In genomic region chr12:84285593-84285968, GRCm38 (mm10) we compare ENCODE assay signal across 7 mouse cellular contexts. TPM values are rescaled to one million over a fixed set of nuclear protein-coding genes. Genes with fewer than 3 reads are reported as not detected.
DNase-seq lines count a peak whose midpoint lies in the region; ATAC-seq and TF ChIP-seq lines count a peak whose summit lies in the region.

No protein-coding gene starts in this region.

- no peak overlapping the region for H3K27ac ChIP-seq in neural tube, embryonic 11.5 days (ENCODE audit: low read depth, low read length)
- no peak overlapping the region for H3K27ac ChIP-seq in forebrain, embryonic 11.5 days (ENCODE audit: low read depth, low read length)
- no peak overlapping the region for H3K27ac ChIP-seq in limb, embryonic 14.5 days (replicated peaks; ENCODE audit: low read depth, low read length)
- H3K27ac ChIP-seq in stomach, embryonic 14.5 days (ENCODE audit: low read length) = peak overlapping the region; percentile 36; the same call in 1 of the 2 replicates

- TF ChIP-seq POLR2A in limb, embryonic 14.5 days (IDR thresholded peaks at IDR 0.05; ENCODE audit: borderline replicate concordance, extremely low read depth, insufficient read depth, insufficient read length) = no peak

- peak overlapping the region; percentile 73 for H3K4me2 ChIP-seq in neural tube, embryonic 11.5 days (ENCODE audit: low read depth)
- peak overlapping the region; percentile 71 for H3K4me2 ChIP-seq in forebrain, embryonic 11.5 days (ENCODE audit: low read depth, low read length, severe bottlenecking)
- H3K4me2 ChIP-seq in limb, embryonic 14.5 days (replicated peaks; ENCODE audit: low read depth, low read length, severe bottlenecking) = peak overlapping the region; percentile 73
- peak overlapping the region; percentile 72 for H3K4me2 ChIP-seq in stomach, embryonic 14.5 days (replicated peaks; ENCODE audit: low read depth, low read length)

- H3K9ac ChIP-seq in neural tube, embryonic 11.5 days (ENCODE audit: low read length) = peak overlapping the region; percentile 71
- H3K9ac ChIP-seq in forebrain, embryonic 11.5 days (ENCODE audit: low read length) = peak overlapping the region; percentile 62
- H3K9ac ChIP-seq in limb, embryonic 14.5 days (ENCODE audit: low read depth, low read length, severe bottlenecking) = peak overlapping the region; percentile 58
- H3K9ac ChIP-seq in stomach, embryonic 14.5 days (replicated peaks; ENCODE audit: low read depth, low read length) = peak overlapping the region; percentile 50

- no peaks in the 10 kb centered on the region for H3K36me3 ChIP-seq in neural tube, embryonic 11.5 days (ENCODE audit: control insufficient read depth, insufficient read depth, low read length)
- no peaks in the 10 kb centered on the region for H3K36me3 ChIP-seq in forebrain, embryonic 11.5 days (ENCODE audit: control insufficient read depth, insufficient read depth, low read length)
- H3K36me3 ChIP-seq in limb, embryonic 14.5 days (ENCODE audit: control insufficient read depth, insufficient read depth, low read length) = no peaks in the 10 kb centered on the region
- no peaks in the 10 kb centered on the region for H3K36me3 ChIP-seq in stomach, embryonic 14.5 days (ENCODE audit: control insufficient read depth, insufficient read depth, low read length)

- 40% methylated on average over 8 of the region's 8 CpGs for WGBS in neural tube, embryonic 11.5 days
- 41% methylated on average over 8 of the region's 8 CpGs for WGBS in forebrain, embryonic 11.5 days
- WGBS in limb, embryonic 14.5 days = 37% methylated on average over 8 of the region's 8 CpGs
- 28% methylated on average over 8 of the region's 8 CpGs for WGBS in stomach, embryonic 14.5 days

- no peaks in the 10 kb centered on the region for H3K9me3 ChIP-seq in neural tube, embryonic 11.5 days (ENCODE audit: control insufficient read depth, low read length)
- H3K9me3 ChIP-seq in forebrain, embryonic 11.5 days (ENCODE audit: control insufficient read depth, low read length) = no peaks in the 10 kb centered on the region
- H3K9me3 ChIP-seq in limb, embryonic 14.5 days (ENCODE audit: control insufficient read depth, low read length) = no peaks in the 10 kb centered on the region
- H3K9me3 ChIP-seq in stomach, embryonic 14.5 days (ENCODE audit: control insufficient read depth, low read depth, low read length) = no peaks in the 10 kb centered on the region

- no peak for ATAC-seq in neural tube, embryonic 11.5 days (ENCODE audit: insufficient read depth, low FRiP score, low TSS enrichment)
- ATAC-seq in forebrain, embryonic 11.5 days (replicated peaks; ENCODE audit: low FRiP score) = no peak; the same call in 1 of the 2 replicates
- no peak for ATAC-seq in limb, embryonic 14.5 days (ENCODE audit: low FRiP score, low read depth)
- no peak for ATAC-seq in stomach, embryonic 14.5 days (ENCODE audit: insufficient number of reproducible peaks, insufficient read depth, low FRiP score, low read depth)

- peak overlapping the region; percentile 50 for H3K4me3 ChIP-seq in neural tube, embryonic 11.5 days (ENCODE audit: low read depth, low read length)
- peak overlapping the region; percentile 51 for H3K4me3 ChIP-seq in forebrain, embryonic 11.5 days (ENCODE audit: low read depth, low read length)
- peak overlapping the region; percentile 48 for H3K4me3 ChIP-seq in limb, embryonic 14.5 days (replicated peaks; ENCODE audit: low read length)
- peak overlapping the region; percentile 50 for H3K4me3 ChIP-seq in stomach, embryonic 14.5 days (ENCODE audit: low read depth, low read length)

- peaks cover 3% of the 10 kb centered on the region for H3K4me1 ChIP-seq in neural tube, embryonic 11.5 days (ENCODE audit: control insufficient read depth, insufficient read depth, low read length)
- peaks cover 5% of the 10 kb centered on the region; the same call in 1 of the 2 replicates for H3K4me1 ChIP-seq in forebrain, embryonic 11.5 days (replicated peaks; ENCODE audit: control insufficient read depth, insufficient read depth, low read length)
- peaks cover 9% of the 10 kb centered on the region for H3K4me1 ChIP-seq in limb, embryonic 14.5 days (ENCODE audit: control insufficient read depth, insufficient read depth, low read length)
- no peaks in the 10 kb centered on the region for H3K4me1 ChIP-seq in stomach, embryonic 14.5 days (ENCODE audit: control insufficient read depth, insufficient read depth, low read length)

- no peak for DNase-seq in neural tube, embryonic 11.5 days (ENCODE audit: low spot score)
- no peak for DNase-seq in neural tube, embryonic 10.5 days (ENCODE audit: extremely low spot score, low spot score)
- DNase-seq in forebrain, embryonic 11.5 days (ENCODE audit: low spot score) = no peak
- no peak for DNase-seq in limb, embryonic 14.5 days (ENCODE audit: low spot score)
- DNase-seq in layer of hippocampus, adult 18-20 months (ENCODE audit: low spot score in 2 of 2) = no peak
- no peak for DNase-seq in thymus, adult 18-20 months

- no peaks in the 10 kb centered on the region for H3K27me3 ChIP-seq in neural tube, embryonic 11.5 days (ENCODE audit: control insufficient read depth, insufficient read depth, low read length)
- H3K27me3 ChIP-seq in forebrain, embryonic 11.5 days (ENCODE audit: control insufficient read depth, insufficient read depth, low read length) = no peaks in the 10 kb centered on the region
- H3K27me3 ChIP-seq in limb, embryonic 14.5 days (ENCODE audit: control insufficient read depth, insufficient read depth, low read length) = no peaks in the 10 kb centered on the region
- H3K27me3 ChIP-seq in stomach, embryonic 14.5 days (ENCODE audit: control insufficient read depth, insufficient read depth, low read length) = no peaks in the 10 kb centered on the region

RNA-seq across cellular contexts. Expression of gene Ptgr2, which starts 0.5 kb away (rescaled TPM):
- 15.5 and 16.4 TPM in 2 replicates for polyA plus RNA-seq in neural tube, embryonic 11.5 days (2014; fragmentation: Nextera tagmentation; extraction: Ambion mirVana)
- 13.8 and 14.3 TPM in 2 replicates for polyA plus RNA-seq in forebrain, embryonic 11.5 days (2014; fragmentation: Nextera tagmentation; extraction: Ambion mirVana)
- polyA plus RNA-seq in limb, embryonic 14.5 days (2012; rRNA removed) = 8.5 and 11.0 TPM in 2 replicates
- 13.8 and 15.2 TPM in 2 replicates for polyA plus RNA-seq in limb, embryonic 14.5 days (2014; fragmentation: Nextera tagmentation; extraction: Ambion mirVana)
- 18.5 and 19.9 TPM in 2 replicates for polyA plus RNA-seq in stomach, embryonic 14.5 days (2014; fragmentation: Nextera tagmentation; extraction: Ambion mirVana)
- 10 to 100 TPM; 38.7 to 41.7 TPM for total RNA-seq in layer of hippocampus, adult 18-20 months (2021)

RNA-seq across cellular contexts. Expression of gene Zfp410, which starts 31.1 kb away (rescaled TPM):
- polyA plus RNA-seq in neural tube, embryonic 11.5 days (2014; fragmentation: Nextera tagmentation; extraction: Ambion mirVana) = 119 and 125 TPM in 2 replicates
- 121 and 129 TPM in 2 replicates for polyA plus RNA-seq in forebrain, embryonic 11.5 days (2014; fragmentation: Nextera tagmentation; extraction: Ambion mirVana)
- 63.6 and 67.3 TPM in 2 replicates for polyA plus RNA-seq in limb, embryonic 14.5 days (2012; rRNA removed)
- 81.7 and 82.2 TPM in 2 replicates for polyA plus RNA-seq in limb, embryonic 14.5 days (2014; fragmentation: Nextera tagmentation; extraction: Ambion mirVana)
- 76.9 and 77.0 TPM in 2 replicates for polyA plus RNA-seq in stomach, embryonic 14.5 days (2014; fragmentation: Nextera tagmentation; extraction: Ambion mirVana)
- total RNA-seq in layer of hippocampus, adult 18-20 months (2021) = 10 to 100 TPM; 34.2 to 37.1 TPM
